Mouse (Mus musculus): ENCODE measurements around the gene Erp29. TPM values are rescaled to one million over a fixed set of nuclear protein-coding genes. Genes with fewer than 3 reads are reported as not detected.
A peak's percentile ranks its signal among the peaks of the same experiment; 100 is the strongest.

The Erp29 gene
- total RNA-seq, 2 experiments from 2014 or later, result 140 to 151 TPM

DNA sequence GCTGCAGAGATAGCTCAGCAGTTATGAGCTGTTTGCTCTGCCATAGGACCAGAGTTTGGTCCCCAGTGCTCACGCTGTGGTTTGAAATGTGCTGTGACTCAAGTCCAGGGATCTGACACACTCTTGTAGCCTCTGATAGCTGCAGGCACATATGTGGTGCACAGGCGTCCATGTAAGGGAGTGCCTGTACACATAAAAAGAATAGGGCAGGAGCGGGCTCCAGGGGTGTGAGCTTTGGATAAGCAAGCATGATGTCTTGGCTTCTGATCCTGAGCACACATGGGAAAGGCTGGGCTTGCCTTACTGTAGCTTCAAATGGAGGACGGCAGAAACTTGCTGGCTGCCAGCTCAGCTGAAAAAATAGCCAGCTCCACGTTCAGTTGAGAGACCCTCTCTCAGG is 56.7 kb downstream of the Erp29 start:
- intact Hi-C loops (cut with DNase I), result no loop called here

GRCm38 (mm10) chr5:121393402-121393801 is 58.9 kb downstream of the Erp29 start:
- DNase-seq (ENCODE audit: low spot score in 2 of 2), result no peak
- intact Hi-C loops (cut with DNase I), result no loop called here

More for the DNA sequence above, 56.7 kb downstream of the Erp29 start:
- DNase-seq (ENCODE audit: low spot score in 2 of 2), result no peak

DNA sequence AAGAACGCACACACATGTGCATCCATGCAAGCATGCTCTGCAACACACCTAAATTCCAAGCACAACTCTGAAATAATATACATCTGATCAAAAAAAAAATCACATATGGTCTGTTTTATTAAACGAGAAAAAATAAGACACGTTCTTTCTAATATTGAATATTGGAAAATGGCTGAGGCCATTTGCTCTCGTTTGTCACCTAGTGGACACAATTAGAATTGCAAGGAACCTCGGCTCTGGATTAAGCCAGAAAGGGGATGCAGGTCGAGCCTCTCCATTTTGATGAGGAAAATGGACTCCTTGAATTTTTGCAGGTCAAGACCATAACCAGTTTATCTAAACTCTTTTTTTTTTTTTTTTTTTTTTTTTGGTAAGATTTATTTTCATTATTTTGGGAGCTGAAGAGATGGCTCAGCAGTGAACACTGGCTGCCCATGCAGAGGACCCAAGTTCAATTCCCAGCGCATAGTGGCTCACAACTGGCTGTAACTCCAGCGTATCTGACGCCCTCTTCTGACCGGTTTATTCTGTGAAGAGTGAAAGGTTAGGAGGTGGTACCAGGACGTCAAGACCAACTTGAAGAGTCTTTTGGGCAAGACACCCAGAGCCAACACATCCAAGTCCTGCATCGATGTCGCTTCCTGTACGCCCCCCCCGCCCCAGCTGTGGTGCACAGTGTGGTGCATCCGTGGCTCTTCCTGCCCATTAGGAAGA is 59.5 kb downstream of the Erp29 start:
- DNase-seq (ENCODE audit: low spot score in 2 of 2), result no peak
- intact Hi-C loops (cut with DNase I), result no loop called here

DNA sequence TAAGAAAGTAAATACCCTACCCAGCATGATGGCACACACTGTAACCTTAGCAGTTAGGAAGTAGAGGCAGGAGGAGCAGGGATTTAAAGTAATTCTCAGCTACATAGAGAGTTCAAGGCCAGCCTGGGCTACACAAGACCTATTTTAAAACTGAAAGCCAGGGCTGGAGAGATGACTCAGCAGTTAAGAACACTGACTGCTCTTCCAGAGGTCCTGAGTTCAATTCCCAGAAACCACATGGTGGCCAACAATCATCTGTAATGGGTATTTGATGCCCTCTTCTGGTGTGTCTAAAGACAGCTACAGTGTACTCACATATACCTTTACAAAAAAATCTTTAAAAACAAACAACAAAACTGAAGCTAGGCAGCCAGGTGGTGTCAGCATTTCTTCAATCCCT is 62.6 kb downstream of the Erp29 start:
- DNase-seq (ENCODE audit: low spot score in 2 of 2), result no peak
- intact Hi-C loops (cut with DNase I), result loop anchor here (5.0 kb wide), 1 partner anchor 172 kb away; no protein-coding TSS in a partner anchor

GRCm38 (mm10) chr5:121389106-121389505 is 63.2 kb downstream of the Erp29 start:
- intact Hi-C loops (cut with DNase I), result loop anchor here (5.0 kb wide), 1 partner anchor 172 kb away; no protein-coding TSS in a partner anchor
- no peak for DNase-seq (ENCODE audit: low spot score in 2 of 2)

DNA sequence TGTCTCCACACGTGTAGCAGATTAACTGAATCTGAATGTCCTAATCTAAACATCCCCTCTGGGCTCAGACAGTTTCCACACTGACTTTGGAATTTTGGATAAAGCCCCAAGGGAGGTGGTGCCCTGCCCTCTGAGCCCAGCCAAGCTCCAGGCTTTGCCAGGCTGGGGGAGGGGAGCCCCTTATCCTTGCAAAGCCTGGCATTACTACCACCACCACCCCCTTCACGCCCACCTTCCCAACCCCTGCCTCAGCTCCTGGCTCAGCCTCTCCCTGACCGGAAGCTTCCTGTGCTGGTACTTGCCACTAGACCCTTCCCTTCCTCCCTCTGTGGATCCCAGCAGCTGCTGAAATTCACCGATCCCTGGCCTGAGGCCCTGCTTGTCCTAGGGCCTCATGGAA is 65.2 kb downstream of the Erp29 start:
- DNase-seq (ENCODE audit: low spot score in 2 of 2), result no peak
- intact Hi-C loops (cut with DNase I), result loop anchor here (5.0 kb wide), 1 partner anchor 170 kb away; no protein-coding TSS in a partner anchor

DNA sequence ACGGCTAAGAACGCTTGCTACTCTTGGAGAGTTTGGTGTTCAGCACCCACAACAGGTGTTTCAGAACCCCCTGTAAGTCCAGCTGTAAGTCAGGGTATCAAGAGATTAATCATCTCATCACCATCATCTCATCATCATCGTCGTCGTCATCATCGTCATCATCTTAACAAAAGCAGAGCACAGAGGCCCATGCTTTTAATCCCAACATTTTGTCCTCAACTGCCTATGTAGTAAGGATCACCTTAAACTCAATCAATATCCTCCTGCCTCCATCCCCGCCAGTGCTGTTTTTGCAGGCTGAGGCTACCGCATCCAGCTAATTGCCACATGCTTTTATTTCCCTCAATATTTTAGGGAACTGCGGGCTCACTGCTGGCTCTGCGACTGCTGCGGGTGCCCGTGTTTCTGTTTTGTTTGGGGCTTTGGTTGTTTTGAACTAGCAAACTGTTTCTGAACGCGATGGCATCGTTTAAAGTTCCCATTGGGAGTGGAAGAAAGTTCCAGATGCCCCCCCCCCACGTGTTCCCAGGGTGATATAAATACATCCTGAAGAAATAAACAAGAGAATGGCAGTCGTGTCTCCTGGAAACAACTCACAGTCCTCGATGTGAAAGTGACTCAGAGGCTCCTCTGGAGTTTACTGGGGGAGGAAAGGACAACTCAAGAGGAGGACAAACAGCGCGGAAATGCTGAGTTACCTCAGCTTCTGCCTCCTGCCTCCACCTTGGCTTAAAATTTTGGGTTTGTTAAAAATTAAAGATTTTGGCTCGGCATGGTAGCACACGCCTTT is 66.0 kb downstream of the Erp29 start:
- intact Hi-C loops (cut with DNase I), result loop anchor here (5.0 kb wide), 1 partner anchor 169 kb away; no protein-coding TSS in a partner anchor

DNA sequence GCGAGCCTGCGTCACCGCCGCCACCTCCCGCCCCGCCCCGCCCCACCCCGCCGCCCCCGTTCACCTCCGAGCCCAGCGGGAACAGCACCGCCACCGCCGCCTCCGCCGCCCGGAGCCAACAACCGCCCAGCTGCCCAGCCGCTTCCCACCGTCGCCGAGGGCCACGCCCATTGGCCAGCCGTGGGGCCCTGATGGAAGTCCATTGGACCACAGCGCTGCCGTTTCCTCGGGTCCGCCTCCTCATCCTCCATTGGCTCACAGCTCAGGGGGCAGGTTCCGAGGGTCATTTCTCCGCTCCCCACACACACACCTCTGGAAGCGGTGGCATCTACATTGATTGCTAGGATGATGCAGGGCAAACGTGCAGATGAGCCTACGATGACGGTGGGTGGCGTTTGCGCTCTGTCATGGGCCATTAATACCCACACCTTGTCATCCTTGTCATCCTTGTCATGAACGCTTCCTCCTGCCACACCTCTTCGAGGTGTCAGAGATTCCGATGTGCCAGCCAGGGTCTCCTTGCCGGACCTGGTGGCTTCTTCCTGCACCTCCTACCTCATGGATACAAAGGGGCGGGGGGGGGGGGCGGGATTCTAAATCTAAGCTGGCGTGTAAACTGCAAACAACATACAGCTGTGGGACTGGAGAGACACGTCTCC is 66.7 kb downstream of the Erp29 start, which contains the start of gene Trafd1:
Trafd1 (minus strand) TSS at position 172 of the 659 bp plus-strand sequence.
- peak; percentile 94 to 95 for DNase-seq (ENCODE audit: low spot score in 2 of 2)
- intact Hi-C loops (cut with DNase I), result loop anchor here (5.0 kb wide), 1 partner anchor 168 kb away; no protein-coding TSS in a partner anchor

More for the DNA sequence above, 66.0 kb downstream of the Erp29 start:
- peak; percentile 35 to 47 for DNase-seq (ENCODE audit: low spot score in 2 of 2)

DNA sequence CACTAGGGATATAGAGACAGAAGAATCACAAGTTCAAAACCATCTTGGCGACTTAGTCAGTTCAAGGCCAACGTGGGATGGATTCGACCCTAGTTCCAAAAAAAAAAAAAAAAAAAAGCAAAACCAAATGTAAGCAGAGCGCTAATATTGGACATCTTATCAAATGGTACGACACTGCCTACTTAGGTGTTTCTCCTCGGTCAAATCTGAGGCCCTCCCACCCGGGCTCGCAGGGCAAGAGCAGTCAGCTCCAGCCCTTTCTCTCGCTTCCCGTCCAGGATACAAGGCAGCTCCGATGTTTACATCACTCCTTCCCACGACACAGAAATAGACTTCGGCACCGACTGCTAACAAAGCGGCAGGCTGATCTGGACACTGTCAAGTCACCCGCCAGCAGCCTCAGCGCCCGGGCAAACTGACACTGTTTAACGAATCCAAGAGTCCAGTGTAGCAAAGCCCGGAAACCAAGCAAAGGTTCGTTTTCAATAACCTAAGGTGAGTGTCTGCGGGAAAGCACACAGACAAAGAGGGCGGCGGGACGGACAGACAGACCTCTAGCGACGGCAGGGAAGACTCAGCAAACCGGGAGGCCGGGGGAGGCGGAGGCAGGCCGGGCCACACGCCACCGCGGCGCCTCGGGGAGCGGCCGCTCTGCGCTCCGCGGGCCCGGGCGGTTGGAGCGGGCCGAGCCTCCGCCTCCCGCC is 67.4 kb downstream of the Erp29 start:
- DNase-seq (ENCODE audit: low spot score in 2 of 2), result peak in 1 of 2 experiments; percentile 65
- intact Hi-C loops (cut with DNase I), result loop anchor here (5.0 kb wide), 1 partner anchor 168 kb away; no protein-coding TSS in a partner anchor

DNA sequence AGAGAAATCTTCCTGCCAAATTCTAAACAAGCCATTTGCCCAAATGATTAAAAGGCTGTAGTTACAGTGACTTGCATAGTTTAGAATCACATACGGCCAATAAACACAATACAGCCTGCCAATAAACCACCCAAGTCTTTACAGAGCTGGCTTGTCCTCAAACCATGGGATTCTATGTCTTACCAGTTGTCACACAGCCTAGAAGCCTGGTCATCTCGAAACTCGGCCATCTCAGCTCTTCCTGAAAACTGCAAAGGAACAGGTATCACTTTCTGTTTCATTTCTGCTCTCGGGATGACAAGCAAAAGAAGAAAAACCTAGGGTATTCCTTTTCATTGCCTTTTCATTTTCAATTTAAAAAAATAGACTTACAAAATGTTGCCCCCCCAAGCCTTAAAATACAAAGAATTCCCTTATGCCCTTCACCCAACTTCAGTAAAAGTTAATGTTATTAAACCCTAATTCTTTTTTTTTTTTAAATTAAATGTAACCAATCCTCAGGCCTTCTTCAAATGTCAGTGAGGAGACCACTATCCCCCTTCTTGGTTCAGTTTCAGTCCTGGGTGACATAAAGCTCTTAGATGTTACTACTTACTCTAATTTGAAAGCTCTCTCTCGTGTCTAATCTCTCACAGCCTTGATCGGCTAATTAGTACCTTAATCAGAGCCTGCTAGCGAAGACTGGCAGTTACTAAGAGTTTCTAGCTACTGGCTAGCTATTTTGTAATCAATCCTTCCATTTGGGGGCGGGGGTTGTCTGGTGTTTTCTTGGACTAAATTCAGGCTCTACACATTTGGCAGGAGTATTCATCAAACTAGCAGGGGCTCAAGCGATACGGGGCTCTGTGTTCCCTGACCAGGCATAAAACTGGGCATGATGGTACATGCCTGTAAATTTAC is 68.2 kb downstream of the Erp29 start:
- no peak for DNase-seq (ENCODE audit: low spot score in 2 of 2)
- intact Hi-C loops (cut with DNase I), result no loop called here

DNA sequence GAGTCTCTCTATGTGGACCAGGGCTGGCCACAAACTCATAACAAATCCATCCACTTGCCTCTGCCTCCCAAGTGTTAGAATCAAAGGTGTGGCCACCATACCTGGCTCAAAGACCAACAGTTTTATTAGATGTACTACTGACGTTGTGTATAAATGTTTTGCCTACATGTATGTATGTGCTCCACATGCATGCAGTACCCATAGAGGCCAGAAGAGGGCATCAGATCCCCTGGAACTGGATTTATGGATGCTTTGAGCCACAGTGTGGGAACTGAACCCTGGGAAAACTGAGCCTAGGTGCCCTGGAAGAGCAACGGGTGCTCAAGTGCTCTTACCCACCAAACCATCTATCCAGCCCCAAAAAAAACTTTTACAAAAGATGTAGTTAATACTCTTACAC is 71.6 kb downstream of the Erp29 start:
- intact Hi-C loops (cut with DNase I), result no loop called here
- no peak for DNase-seq (ENCODE audit: low spot score in 2 of 2)

DNA sequence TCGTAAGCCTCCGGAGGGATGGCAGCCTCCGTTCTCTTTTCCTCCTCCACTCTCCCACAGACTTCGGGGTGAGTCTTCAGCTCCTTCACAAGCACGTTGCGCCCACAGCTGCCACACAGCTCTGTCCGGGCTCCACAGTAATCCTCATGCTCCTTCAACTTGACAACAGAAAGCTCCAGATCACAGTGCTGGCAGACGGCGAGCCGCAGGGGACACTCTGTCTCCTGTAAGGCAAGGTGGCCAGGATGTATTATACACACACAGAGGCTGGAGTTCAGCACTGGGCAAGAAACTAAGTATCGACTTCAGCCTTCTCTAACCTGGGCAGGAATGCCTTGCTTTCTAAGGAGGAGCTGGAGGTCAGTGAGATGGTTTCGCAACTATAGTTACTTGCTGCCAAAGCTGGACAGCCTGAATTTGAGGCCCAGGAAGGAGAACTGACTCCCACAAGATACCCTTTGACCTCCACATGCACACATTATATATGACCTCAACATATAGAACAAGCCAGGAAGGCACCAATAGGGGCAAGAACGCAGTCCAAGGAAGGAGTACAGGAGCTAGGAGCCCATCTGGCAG is 73.5 kb downstream of the Erp29 start:
- intact Hi-C loops (cut with DNase I), result no loop called here
- DNase-seq (ENCODE audit: low spot score in 2 of 2), result peak in 1 of 2 experiments; percentile 26

Other genes starting within 250 kb of the Erp29 start
- 100 to 1,000 TPM; 401 to 441 TPM for gene Rpl6, start 248.0 kb downstream of the Erp29 start, total RNA-seq (2021)
- 100 to 1,000 TPM; 180 to 207 TPM for gene Hectd4, start 232.3 kb downstream of the Erp29 start, total RNA-seq (2021)
- gene Trafd1, start 66.9 kb downstream of the Erp29 start, total RNA-seq (2021), result 10 to 100 TPM; 83.3 to 93.0 TPM
- 10 to 100 TPM; 39.4 to 40.7 TPM for gene Naa25, start 54.6 kb downstream of the Erp29 start, total RNA-seq (2021)
- 1 to 10 TPM; 9.2 to 9.4 TPM for gene Tmem116, start 613 bp downstream of the Erp29 start, total RNA-seq (2021)
- under 1 TPM in 1 of 2 experiments, not detected in 1; 0.10 TPM for gene Adam1b, start 50.9 kb upstream of the Erp29 start, total RNA-seq (2021)
- 10 to 100 TPM in 1 of 2 experiments, 1 to 10 TPM in 1; 7.7 to 13.9 TPM for gene Adam1a, start 93.0 kb upstream of the Erp29 start, total RNA-seq (2021)
- gene Gm42878, start 93.0 kb upstream of the Erp29 start, total RNA-seq (2021), result not detected
- gene Mapkapk5, start 93.4 kb upstream of the Erp29 start, total RNA-seq (2021), result 10 to 100 TPM; 59.5 to 67.7 TPM
- 100 to 1,000 TPM; 109 to 120 TPM for gene Aldh2, start 141.3 kb upstream of the Erp29 start, total RNA-seq (2021)
- 1 to 10 TPM; 5.4 to 6.6 TPM for gene Acad12, start 166.4 kb upstream of the Erp29 start, total RNA-seq (2021)
- 1 to 10 TPM; 4.0 to 5.3 TPM for gene Acad10, start 208.0 kb upstream of the Erp29 start, total RNA-seq (2021)
- 10 to 100 TPM; 64.5 to 69.5 TPM for gene Brap, start 208.1 kb upstream of the Erp29 start, total RNA-seq (2021)